Comparison of ENCODE assay signal across 15 mouse cellular contexts in genomic region chr3:67645640-67646466, GRCm38 (mm10).
DNase-seq lines count a peak whose midpoint lies in the region; ATAC-seq and TF ChIP-seq lines count a peak whose summit lies in the region.
"Had no signal": no experiment of that assay in that cellular context is flagged by ENCODE, and none has a peak within 500 bp of the region (broad histone marks: within the 10 kb centered on the region; RNA-seq: fewer than 3 reads in every experiment).

No protein-coding gene starts in this region.

- no peaks in the 10 kb centered on the region for H3K27me3 ChIP-seq in hindbrain, embryonic 10.5 days (ENCODE audit: insufficient read depth, poor library complexity, severe bottlenecking)
- H3K27me3 ChIP-seq in hindbrain, postnatal 0 days (ENCODE audit: insufficient read depth, low read length): no peaks in the 10 kb centered on the region
- H3K27me3 ChIP-seq in forebrain, embryonic 15.5 days: no peaks in the 10 kb centered on the region
- no peaks in the 10 kb centered on the region; the same call in 1 of the 2 replicates for H3K27me3 ChIP-seq in midbrain, embryonic 12.5 days
- no peaks in the 10 kb centered on the region for H3K27me3 ChIP-seq in neural tube, embryonic 14.5 days (ENCODE audit: control insufficient read depth, insufficient read depth, low read length)

- H3K4me1 ChIP-seq in hindbrain, embryonic 10.5 days (replicated peaks): 0 out of 2 replicates have a peak, but pooled peaks cover 6% of the 10 kb centered on the region
- no peaks in the 10 kb centered on the region for H3K4me1 ChIP-seq in hindbrain, postnatal 0 days (ENCODE audit: insufficient read depth, low read length)
- H3K4me1 ChIP-seq in forebrain, embryonic 15.5 days: no peaks in the 10 kb centered on the region
- peaks cover 11% of the 10 kb centered on the region; the same call in 1 of the 2 replicates for H3K4me1 ChIP-seq in midbrain, embryonic 12.5 days
- H3K4me1 ChIP-seq in neural tube, embryonic 14.5 days (ENCODE audit: control insufficient read depth, insufficient read depth, low read length): no peaks in the 10 kb centered on the region

- H3K9me3 ChIP-seq in hindbrain, embryonic 10.5 days: no peaks in the 10 kb centered on the region
- H3K9me3 ChIP-seq in hindbrain, postnatal 0 days (ENCODE audit: low read length): no peaks in the 10 kb centered on the region
- no peaks in the 10 kb centered on the region for H3K9me3 ChIP-seq in forebrain, embryonic 15.5 days
- no peaks in the 10 kb centered on the region for H3K9me3 ChIP-seq in midbrain, embryonic 12.5 days
- no peaks in the 10 kb centered on the region for H3K9me3 ChIP-seq in neural tube, embryonic 14.5 days (ENCODE audit: control insufficient read depth, low read length)

- no peak overlapping the region for H3K4me3 ChIP-seq in hindbrain, embryonic 10.5 days
- no peak overlapping the region for H3K4me3 ChIP-seq in hindbrain, postnatal 0 days (ENCODE audit: low read length)
- no peak overlapping the region for H3K4me3 ChIP-seq in forebrain, embryonic 15.5 days
- no peak overlapping the region for H3K4me3 ChIP-seq in midbrain, embryonic 12.5 days
- no peak overlapping the region for H3K4me3 ChIP-seq in neural tube, embryonic 14.5 days (ENCODE audit: low read depth, low read length)
- H3K4me3 ChIP-seq: gastrocnemius, adult 2 months had no signal

- 62% methylated on average over 7 of the region's 7 CpGs for WGBS in hindbrain, embryonic 10.5 days
- WGBS in hindbrain, postnatal 0 days: 32% methylated on average over 7 of the region's 7 CpGs
- 61% methylated on average over 7 of the region's 7 CpGs for whole genome bisulfite sequencing in forebrain, embryonic 15.5 days
- WGBS in midbrain, embryonic 12.5 days: 55% methylated on average over 7 of the region's 7 CpGs
- WGBS in neural tube, embryonic 14.5 days: 33% methylated on average over 7 of the region's 7 CpGs

- no peak overlapping the region for H3K4me2 ChIP-seq in hindbrain, postnatal 0 days (ENCODE audit: low read depth, low read length)
- no peak overlapping the region for H3K4me2 ChIP-seq in forebrain, embryonic 15.5 days (replicated peaks)
- H3K4me2 ChIP-seq in midbrain, embryonic 12.5 days (replicated peaks): no peak overlapping the region
- H3K4me2 ChIP-seq in neural tube, embryonic 14.5 days (ENCODE audit: low read depth, low read length): no peak overlapping the region

- DNase-seq in hindbrain, embryonic 10.5 days (ENCODE audit: low spot score): peak; percentile 14
- no peak for DNase-seq in hindbrain, postnatal 0 days (ENCODE audit: low spot score)
- DNase-seq in cerebellum, adult 11 months: no peak
- no peak for DNase-seq in cerebellum, adult 18-20 months
- DNase-seq: adrenal gland, adult 2 months; cerebellum, adult 9-10 months; gastrocnemius, adult 2 months; heart, postnatal 10 days; kidney, postnatal 10 days; lung, postnatal 14 days; thymus, adult 18-20 months had no signal

- no peak overlapping the region for H3K9ac ChIP-seq in hindbrain, postnatal 0 days (replicated peaks; ENCODE audit: low read length)
- no peak overlapping the region for H3K9ac ChIP-seq in forebrain, embryonic 15.5 days (replicated peaks)
- H3K9ac ChIP-seq in midbrain, embryonic 12.5 days (replicated peaks): no peak overlapping the region
- no peak overlapping the region for H3K9ac ChIP-seq in neural tube, embryonic 14.5 days (replicated peaks; ENCODE audit: low read depth, low read length)

- no peak for TF ChIP-seq CTCF in hindbrain, postnatal 0 days (IDR thresholded peaks at IDR 0.05; ENCODE audit: low read depth)

- no peak for ATAC-seq in hindbrain, postnatal 0 days
- ATAC-seq in forebrain, embryonic 15.5 days (replicated peaks): peak; percentile 63; the same call in 1 of the 2 replicates
- ATAC-seq in midbrain, embryonic 12.5 days (ENCODE audit: low FRiP score, low read depth): peak; percentile 81
- peak; percentile 31 for ATAC-seq in neural tube, embryonic 14.5 days (ENCODE audit: low read depth)
- ATAC-seq: intestine, embryonic 16.5 days had no signal

- H3K27ac ChIP-seq in hindbrain, embryonic 10.5 days: peak overlapping the region; percentile 10
- H3K27ac ChIP-seq in hindbrain, postnatal 0 days: no peak overlapping the region
- H3K27ac ChIP-seq in forebrain, embryonic 15.5 days (replicated peaks): 0 out of 2 replicates have a peak overlapping the region, but pooled peaks have one; percentile 31
- H3K27ac ChIP-seq in midbrain, embryonic 12.5 days (replicated peaks): peak overlapping the region; percentile 74
- no peak overlapping the region for H3K27ac ChIP-seq in neural tube, embryonic 14.5 days (ENCODE audit: low read depth, low read length)
- H3K27ac ChIP-seq: gastrocnemius, adult 2 months had no signal

- H3K36me3 ChIP-seq in hindbrain, embryonic 10.5 days: no peaks in the 10 kb centered on the region
- H3K36me3 ChIP-seq in hindbrain, postnatal 0 days (ENCODE audit: insufficient read depth, low read length): no peaks in the 10 kb centered on the region
- H3K36me3 ChIP-seq in forebrain, embryonic 15.5 days: no peaks in the 10 kb centered on the region
- H3K36me3 ChIP-seq in midbrain, embryonic 12.5 days: no peaks in the 10 kb centered on the region
- H3K36me3 ChIP-seq in neural tube, embryonic 14.5 days (ENCODE audit: control insufficient read depth, insufficient read depth, low read length): no peaks in the 10 kb centered on the region

Comparison
In these comparisons a context has a peak if more than half of its experiments do, and no peak if none do; other contexts are left out.
1. H3K27ac ChIP-seq: peak in hindbrain, embryonic 10.5 days (single experiment), forebrain, embryonic 15.5 days (single experiment) and midbrain, embryonic 12.5 days (single experiment); none in hindbrain, postnatal 0 days (single experiment) and neural tube, embryonic 14.5 days (single experiment).